Mouse (Mus musculus): ENCODE data around the gene Efr3b.
A peak's percentile ranks its signal among the peaks of the same experiment; 100 is the strongest.

The Efr3b gene

DNA sequence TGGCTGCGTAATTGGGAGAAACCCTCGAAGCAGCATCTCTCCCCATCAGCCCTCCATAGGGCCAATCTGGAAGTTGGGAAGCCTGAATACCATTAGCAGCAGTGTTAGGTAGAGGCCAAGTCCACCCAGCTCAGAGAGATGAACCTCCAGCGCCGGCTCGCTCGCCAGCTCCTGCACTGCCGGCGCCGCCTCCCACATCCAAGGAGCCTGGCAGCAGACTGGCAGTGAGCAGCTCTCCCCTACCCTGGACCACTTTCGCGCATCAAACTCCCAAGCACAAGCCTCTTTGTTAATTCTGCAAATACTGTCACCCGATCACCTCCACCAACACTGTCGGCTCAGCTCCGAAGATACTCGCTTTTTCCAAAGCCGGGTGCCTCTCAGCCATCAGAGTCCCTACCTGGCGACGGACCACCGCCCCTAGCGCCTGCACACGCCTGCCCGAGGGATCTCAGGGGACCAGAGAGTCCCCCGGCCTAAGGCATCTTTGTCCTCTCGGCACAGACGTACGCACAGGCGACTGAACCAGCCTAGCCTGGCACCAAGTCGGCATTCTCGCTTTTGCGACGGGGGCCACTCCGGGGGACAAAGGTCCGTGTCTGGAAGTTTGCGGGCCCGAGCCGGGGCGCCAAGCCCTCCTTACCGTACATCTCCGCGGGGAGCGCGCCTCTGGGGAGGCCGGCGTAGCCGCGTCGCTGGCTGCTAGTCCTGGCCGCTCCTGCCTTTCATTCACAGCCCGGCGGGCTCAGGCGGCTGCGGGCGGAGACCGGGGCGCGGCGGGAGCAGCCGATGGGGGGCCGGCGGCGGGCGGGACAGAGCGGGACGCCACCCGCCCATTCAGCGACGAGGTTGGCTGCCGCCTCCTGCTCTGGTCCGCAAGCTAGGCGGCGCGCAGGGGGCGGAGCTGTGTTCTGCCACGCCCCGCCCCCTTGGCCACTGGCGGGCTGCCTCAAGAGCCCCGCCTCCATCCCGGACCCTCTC, at the start of gene Efr3b:
Efr3b (minus strand) TSS at position 855 of the 981 bp plus-strand sequence.
- peak; percentile 51 to 83 for DNase-seq (ENCODE audit: low spot score in 2 of 2)

DNA sequence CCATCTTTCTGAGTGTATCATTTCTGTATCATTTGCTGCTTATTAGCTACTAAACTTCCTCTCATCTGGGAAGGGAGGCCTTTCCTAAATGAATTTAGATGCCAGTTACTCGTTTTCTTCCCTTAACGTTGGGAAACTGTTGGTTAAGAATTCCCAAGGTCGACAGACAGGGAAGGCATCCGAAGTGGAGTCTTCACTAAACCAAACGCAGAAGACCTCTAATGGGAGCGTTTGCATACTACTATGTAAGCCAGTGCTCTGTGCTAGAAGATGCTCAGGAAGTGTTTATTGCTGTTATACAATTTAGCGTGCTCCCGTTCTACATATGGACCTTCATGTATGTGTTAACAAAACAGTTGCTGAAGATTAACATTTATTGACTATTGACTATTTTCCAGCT, 44.7 kb upstream of the Efr3b start:
- no peak for DNase-seq (ENCODE audit: low spot score in 2 of 2)

DNA sequence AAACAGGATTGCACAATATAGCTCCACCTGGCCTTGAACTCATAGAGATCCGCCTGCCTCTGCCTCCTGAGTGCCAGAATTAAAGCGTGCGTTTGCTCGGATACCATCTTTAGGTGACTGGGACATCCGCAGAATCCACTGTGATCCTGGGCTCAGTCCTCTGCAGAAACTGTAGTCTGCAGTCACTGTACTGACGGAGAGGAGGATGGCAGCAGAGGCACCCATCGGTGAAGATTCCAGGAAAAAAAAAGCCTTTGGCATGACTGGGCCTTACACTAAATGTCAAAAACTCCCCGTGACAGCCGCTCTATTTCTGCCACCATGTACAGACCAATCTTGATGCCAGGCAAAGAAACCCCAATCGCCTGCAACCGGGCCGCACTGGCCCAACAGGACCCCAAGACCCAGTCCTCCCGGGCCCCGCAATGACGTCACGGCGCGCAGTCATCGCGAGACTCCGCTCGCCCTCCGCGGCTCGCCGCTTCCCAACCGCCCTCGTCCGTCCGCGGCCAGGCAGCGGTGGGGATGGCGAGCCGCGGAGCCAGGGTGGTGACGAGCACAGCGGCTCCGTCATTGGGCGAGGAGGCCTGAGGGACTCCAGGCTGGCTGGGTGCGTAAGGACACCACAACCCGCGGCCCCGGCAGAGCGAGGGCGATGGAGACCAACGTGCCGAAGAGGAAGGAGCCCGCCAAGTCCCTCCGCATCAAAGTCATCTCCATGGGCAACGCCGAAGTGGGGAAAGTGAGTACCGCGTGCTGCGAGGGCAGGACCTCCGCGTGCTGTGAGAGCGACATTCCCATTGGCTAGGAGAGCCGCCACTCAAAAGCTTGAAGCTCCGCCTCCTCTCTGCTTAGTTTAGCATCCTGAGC, 43.7 kb upstream of the Efr3b start, which contains the start of gene Dnajc27:
Dnajc27 (plus strand) TSS at position 452 of the 870 bp plus-strand sequence.
- peak; percentile 95 to 97 for DNase-seq (ENCODE audit: low spot score in 2 of 2)

DNA sequence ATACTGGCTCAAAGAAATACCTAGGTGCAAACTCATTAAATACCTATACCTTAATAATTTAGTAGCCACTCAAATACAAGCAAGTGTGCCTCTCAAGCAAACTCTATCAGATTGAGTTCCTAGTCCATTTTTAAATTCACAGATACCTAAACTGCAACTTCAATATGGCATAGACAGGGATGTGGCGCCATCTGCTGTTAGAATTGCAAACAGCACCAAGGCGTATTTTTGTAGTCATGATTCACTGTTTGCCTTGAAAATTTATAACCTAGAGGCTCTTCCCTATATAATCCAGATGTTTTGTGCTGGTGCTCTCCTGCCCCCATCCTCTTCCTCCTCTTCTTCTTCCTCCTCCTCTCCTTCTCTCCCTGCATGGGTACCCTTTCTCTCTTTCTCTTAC, 41.6 kb upstream of the Efr3b start:
- DNase-seq (ENCODE audit: low spot score in 2 of 2) = peak; percentile 72 to 88

DNA sequence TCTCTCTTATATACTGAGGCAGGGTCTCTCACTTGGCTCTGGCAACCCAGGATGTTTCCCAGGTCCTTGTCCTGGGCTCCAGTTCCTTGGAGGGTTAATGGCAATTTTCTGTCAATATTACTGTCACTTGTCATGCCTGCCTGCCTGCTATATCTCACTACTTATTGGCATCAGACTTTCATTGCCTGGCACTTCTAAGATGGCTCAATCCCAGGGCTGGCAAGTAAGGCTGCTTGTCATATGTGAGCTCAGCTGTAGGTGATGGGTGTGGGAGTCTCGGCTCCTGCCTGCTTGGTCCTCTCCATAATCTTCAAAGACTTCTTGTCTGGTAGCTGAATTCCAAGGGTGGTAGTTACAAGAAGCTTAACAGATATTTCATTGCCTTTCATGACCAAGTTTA, 39.4 kb upstream of the Efr3b start:
- DNase-seq (ENCODE audit: low spot score in 2 of 2) = no peak

DNA sequence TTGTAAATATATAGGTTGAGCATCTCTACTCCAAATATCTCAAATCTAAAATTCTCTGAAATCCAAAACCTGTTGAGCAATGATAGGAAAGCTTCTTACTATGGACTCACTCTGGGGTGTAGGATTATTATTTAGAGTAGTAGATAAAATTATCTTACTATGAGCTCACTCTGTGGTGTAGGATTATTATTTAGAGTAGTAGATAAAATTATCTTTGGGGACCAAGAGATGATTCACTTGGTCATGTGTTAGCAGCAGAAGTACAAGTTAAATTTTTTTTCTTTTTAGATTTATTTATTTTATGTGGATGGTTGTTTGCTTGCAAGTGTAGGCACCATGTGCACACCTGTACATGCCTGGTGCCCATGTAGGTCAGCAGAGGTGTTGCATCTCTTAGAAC, 37.7 kb upstream of the Efr3b start:
- no peak for DNase-seq (ENCODE audit: low spot score in 2 of 2)

DNA sequence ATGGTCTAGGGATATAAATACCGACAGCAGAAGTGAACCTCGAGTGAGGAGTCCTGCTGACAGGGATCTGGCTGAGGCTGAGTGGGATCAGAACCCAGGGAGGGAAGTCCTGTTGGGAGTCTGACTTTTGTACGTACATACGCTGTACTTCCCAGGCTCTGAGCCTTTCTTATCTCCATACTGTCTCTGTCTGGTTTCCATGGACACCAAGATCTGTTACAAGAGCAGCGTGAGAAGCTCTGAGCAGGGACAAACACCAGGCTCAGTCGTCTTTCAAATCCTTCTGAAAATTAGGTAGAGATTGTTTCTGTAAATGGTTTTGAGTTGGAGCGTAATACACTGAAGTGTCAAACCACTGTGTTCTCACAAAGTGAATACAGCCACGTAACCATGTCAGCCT, 36.7 kb upstream of the Efr3b start:
- DNase-seq (ENCODE audit: low spot score in 2 of 2) = no peak

DNA sequence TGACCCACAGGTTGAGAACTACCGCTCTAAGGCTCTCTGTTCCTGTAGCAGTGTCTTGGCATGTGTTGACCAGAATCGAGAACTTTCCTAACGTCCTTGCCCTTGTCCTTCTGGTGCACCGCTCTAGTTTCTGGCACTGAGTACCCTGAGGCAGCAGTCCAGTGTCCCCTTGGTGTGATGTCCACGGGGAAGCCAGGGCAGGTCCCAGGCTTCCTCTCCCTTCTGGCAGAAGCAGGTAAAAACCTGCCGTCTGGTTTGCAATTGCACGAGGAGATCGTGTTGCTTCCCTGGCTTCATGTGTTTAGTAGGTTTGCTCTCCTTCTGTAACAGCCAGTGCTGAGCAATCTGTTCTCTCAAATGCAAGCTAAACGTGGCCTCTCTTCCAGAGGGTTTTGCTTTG, 33.0 kb upstream of the Efr3b start:
- no peak for DNase-seq (ENCODE audit: low spot score in 2 of 2)

DNA sequence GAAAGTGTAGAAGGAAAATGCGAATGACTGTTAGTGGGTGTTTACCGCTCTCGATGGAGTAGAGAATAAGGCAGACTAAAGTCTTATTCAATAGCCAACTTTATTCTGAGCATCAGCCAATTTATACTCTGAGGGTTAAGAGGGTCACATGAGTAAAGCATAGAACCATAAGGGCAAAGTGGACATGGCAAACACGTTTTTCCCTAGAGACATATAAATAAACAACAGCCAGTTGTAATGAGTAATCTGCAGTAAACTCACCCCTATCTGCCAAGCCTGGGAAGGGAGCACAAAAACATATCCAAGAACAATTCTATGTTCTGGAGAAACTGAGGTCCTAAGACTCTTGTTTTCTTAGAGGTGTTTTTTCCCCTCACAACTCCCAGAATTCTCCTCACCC, 29.8 kb upstream of the Efr3b start:
- no peak for DNase-seq (ENCODE audit: low spot score in 2 of 2)

DNA sequence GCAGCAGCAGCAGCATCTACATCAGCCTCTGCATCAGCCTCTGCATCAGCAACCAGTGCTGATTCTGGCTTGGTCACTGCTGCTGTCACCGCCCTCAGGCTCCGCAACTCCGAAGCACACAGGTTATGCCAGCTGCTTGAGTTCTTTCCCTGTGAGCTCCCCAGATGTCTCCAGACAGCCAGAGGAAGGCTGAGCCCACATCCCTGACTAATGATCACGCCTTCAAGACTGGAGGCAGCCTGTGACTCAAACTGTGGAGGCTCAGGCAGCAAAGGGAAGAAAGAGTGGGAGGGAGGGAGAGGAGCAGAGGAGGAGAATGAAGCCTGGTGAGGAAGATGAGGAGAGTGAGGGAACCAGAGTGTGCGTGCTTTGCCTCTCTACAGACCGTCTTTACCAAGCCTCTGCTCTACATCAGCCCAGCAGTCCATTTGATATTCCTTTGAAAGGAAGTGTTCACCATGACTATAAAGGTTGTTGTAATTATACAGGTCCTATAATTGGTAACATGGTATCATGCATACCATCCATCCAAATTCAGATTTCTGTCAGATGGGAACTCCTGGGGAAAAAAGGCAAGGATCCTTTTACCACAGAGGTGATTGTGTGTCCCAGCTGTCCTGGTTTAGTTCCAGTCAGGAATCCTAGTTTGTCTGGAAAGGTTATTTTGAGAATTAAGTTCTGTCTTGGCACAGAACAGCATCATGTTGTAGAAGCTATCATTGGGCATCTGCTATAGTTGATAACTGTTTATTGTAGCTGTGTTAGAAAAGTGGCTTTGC, 28.2 kb upstream of the Efr3b start:
- no peak for DNase-seq (ENCODE audit: low spot score in 2 of 2)

DNA sequence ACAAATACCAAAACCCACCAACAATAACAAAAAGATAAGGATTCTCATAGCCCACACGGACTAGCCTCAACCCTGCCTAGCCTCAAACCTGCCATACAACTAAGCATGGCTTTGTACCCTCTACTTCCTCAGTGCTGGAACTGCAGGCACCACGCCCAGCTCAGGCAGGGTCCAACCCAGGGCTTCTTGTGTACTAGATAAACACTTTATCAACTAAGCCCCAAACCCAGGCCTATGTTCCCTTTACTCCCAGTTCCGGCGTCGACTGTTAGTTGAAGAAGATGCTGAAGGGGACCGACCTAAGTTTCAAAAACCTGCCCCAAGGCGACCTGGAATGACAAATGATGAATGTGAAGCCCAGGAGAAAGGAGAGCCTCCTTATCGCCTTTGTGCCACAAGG, 27.2 kb upstream of the Efr3b start:
- DNase-seq (ENCODE audit: low spot score in 2 of 2) = no peak

DNA sequence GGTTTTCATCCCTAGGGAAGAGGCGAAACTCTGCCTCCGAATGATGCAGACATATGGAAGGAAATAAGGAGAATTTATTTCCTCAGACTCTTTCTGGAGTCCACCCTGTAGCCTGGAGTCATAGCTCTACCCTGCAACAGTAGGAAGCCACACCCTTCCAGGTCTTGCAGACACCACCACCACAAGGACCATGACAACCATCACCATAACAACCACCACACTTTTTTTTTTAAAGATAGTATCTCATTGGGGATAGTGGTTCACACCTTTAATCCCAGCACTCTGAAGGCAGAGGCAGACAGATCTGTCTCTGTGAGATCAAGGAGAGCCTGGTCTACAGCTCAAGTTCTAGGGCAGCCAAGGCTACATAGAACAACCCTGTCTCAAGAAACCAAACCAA, 26.8 kb upstream of the Efr3b start:
- no peak for DNase-seq (ENCODE audit: low spot score in 2 of 2)

DNA sequence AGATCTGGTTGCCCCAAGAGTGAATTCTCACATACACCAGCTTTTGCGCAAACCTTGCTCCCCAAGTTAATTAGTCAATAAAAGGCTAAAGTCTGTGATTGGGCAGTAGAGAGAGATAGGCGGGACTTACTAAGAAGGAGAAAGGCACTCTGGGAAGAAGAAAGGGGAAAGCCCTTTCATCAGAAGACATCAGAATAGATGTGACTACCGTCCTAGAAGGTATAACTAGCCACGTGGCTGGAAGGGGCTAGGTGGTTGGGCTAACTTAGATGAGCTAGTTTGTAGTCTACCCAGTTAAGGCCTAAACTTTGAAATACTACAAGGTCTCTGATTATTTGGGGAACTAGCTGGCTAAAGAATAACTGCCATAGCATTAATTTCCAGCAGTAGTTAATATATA, 21.0 kb upstream of the Efr3b start:
- no peak for DNase-seq (ENCODE audit: low spot score in 2 of 2)

DNA sequence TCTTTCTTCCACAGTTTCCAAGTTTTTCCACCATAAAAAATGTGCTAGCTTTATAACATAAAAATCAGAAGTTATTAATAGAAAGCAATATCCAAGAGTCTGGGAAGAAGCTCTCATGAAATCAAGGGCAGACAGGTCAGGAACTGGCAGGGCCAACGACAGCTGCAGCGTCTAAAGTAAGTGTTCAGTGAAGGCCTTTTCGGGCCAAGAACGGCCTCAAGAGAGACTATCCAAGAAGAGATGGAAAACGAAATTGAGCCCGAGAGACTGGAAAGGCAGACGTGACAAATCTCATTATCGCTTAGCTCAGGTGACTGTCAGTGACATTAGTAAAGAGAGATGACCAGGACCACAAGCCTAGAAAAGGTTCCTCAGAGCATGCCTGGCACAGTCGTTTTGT, 19.6 kb upstream of the Efr3b start:
- DNase-seq (ENCODE audit: low spot score in 2 of 2) = no peak

DNA sequence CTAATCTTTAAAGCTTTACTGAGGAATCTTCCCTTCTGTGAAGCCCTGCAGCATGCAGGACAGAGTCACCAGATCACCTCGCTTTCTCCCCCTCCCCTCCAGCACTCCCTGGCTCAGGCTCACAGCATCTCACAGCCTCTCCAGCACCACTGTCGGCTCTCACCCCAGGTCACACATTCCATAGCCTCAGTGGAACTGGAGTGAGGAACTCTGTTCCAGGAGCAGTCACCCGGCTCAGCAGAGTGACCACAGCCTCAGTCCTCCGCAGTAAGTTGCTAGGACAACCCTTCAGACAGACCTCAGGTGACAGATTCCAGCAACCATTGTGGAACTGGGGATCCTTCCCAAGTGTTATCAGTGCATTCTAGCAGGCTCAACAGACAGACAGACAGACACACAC, 16.1 kb upstream of the Efr3b start:
- no peak for DNase-seq (ENCODE audit: low spot score in 2 of 2)

DNA sequence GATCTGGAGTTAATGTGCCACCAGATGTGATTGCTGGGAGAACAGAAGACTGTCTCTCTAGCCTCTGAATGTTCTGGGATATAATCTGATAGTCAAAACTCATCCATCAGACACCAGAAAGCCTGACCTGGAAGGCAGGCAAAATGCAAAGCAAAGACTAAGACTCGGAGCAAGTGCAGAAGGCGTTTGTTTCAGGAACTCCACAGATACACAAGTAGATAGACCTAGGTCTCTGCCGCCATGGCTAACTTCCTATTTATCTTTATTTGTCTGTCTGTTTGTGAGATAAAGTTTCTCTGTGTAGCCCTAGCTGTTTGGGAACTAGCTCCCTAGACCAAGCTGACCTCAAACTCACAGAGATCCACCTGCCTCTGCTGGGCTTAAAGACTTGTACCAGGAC, 14.9 kb upstream of the Efr3b start:
- DNase-seq (ENCODE audit: low spot score in 2 of 2) = no peak

DNA sequence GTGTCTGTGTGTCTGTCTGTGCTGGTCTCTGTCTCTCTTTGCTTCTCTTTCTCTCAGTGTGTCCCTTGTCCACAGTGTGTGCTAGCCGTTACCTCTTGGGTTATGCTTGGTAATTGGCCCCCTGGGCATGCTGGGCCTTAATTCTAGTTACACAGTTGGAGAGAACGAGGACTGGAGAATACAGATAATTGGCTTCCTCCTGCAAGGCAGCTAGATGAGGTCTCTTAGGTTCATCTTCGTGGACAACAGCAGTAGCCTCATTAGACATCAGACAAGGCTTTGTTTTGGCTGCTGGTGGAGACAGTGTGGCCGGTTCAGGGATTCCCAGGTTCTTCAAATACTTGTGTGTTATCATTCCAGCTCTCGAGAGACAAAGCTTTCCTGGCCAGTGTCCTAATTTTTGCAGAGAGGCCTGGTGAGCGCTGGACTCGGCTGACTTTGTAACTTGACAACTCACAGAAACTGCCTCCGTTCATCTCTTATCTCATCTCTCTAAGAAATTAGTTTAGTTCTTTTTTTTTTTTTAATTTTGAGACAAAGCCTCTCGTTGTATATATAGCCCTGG, 12.2 kb upstream of the Efr3b start:
- no peak for DNase-seq (ENCODE audit: low spot score in 2 of 2)

DNA sequence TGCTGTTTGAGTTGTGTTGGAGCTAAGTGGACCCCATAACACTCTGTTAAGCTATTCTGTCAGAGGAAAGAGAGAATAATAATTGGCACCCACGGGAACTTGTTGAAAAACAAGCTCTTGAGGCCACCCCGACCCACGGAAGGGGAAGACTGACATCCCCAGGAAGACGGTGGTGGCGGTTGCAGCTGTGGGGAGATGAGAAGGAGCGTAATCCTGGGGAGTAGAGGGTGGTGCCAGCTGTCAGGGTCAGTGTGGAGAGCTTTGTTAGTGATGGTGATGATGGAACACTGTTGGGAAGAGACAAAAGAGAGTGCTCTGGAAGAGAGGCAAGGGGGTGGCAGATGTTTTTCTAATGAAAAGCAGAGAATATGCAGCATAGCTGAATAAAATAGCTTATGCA, 9.3 kb upstream of the Efr3b start:
- no peak for DNase-seq (ENCODE audit: low spot score in 2 of 2)

DNA sequence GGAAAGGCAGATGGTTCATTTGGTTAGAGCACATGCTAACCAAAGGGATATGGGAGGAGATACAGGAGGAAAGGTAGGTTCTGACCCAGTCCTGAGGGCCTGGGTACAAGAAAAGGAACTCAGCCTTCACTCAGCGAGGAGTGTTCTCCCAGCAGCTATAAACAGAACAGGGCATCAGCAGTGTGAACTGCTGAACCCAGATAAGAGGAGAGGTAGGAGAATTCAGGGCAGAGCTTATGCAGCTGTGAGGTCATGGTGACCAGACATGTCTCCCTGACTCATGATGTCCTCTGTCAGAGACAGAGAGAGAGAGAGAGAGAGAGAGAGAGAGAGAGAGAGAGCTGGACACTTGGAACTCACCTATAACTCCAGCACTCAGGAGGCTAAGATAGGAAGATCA, 7.3 kb upstream of the Efr3b start:
- no peak for DNase-seq (ENCODE audit: low spot score in 2 of 2)

DNA sequence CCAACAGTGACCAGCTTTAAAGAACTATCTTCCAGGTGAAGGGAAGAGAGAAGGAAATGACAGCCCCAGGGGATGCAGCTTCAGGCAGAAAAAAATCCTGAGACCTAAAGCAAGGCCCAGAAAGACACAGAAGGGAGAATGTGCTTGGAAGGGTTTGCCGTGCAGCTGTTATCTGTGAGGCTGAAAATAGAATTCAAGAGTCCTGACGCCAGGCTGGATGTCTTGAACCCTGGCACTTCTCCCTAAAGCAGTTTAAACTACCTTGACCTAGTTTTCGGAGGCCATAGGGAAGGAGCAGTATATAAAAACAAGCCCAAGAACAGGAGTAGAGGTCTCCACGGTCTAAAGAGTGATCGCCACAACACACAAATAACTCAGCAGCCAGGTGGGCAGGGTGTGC, 3.7 kb upstream of the Efr3b start:
- no peak for DNase-seq (ENCODE audit: low spot score in 2 of 2)

DNA sequence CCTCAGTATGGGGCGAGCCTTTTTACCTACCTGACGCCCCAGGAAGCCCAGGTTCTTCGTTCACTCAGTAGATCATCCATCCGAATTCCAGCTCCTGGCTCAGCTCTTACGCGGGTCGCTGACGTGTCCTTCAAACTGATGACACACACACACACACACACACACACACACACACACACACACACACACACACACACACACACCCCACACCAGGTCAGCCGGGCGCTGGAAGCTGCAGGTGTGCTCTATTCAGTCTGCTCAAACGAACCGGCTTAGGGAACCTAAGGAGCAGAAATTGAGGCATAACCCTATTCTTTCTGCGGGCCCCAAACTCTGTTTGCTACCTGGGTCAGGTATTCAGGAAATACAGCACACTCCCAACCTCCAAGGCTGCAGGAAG, 331 bp upstream of the Efr3b start:
- no peak for DNase-seq (ENCODE audit: low spot score in 2 of 2)

DNA sequence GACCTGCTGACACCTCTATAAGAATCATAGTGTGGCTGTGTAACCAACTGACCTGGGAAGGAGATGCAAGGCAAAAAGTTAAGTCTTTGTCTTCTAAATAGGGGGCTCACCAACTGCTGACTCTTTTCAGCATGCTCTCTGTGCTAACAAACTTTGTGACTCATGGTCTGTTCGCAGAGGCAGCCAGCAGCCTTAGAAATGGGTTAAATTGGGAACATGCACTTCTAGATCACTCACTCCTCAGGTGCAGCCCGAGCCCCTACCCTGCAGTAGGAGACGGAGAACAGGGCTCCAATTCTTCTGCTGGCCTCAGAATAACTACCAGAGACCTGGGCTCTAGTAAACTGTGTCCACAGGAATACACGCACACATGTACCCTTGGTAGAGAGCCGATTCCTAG, 1.2 kb downstream of the Efr3b start:
- no peak for DNase-seq (ENCODE audit: low spot score in 2 of 2)

All from cerebellum, postnatal 4 days (tissue).